Mouse (Mus musculus) neural tube, embryonic 15.5 days (tissue): ENCODE data around the gene 4933402N22Rik. TPM values are rescaled to one million over a fixed set of nuclear protein-coding genes. Genes with fewer than 3 reads are reported as not detected.
"Not testable (repeated sequence)": the region's sequence is repeated elsewhere in the genome, so short reads cannot be mapped to it uniquely, and the experiment has no call there.

Experiments
- ATAC-seq: fragments of 200-750 bp; cut with Nextera tagmentation; 2 replicates; pipeline ENCODE4 v1.8.0; 2017; ENCODE audit warnings: mild to moderate bottlenecking, moderate TSS enrichment, moderate library complexity; ENCODE audit not compliant: low FRiP score
- H3K27ac ChIP-seq: fragments of 300-500 bp; sonication (generic); replicated peaks from 2 replicates; pipeline ENCODE4 v1.5.1; 2015; ENCODE audit warnings: mild to moderate bottlenecking, inconsistent platforms
- H3K27me3 ChIP-seq: fragments of 300-500 bp; sonication (generic); replicated peaks from 2 replicates; pipeline ENCODE4 v1.6.1; 2015; ENCODE audit warnings: inconsistent platforms
- H3K36me3 ChIP-seq: fragments of 300-500 bp; sonication (generic); 2 replicates; pipeline ENCODE4 v1.6.1; 2015; ENCODE audit warnings: inconsistent platforms
- H3K4me1 ChIP-seq: fragments of 300-500 bp; sonication (generic); 2 replicates; pipeline ENCODE4 v1.6.1; 2015; ENCODE audit warnings: inconsistent platforms
- H3K4me2 ChIP-seq: fragments of 300-500 bp; sonication (generic); 2 replicates; pipeline ENCODE4 v1.6.1; 2015; ENCODE audit warnings: inconsistent platforms, mild to moderate bottlenecking, moderate library complexity
- H3K4me3 ChIP-seq: fragments of 300-500 bp; sonication (generic); replicated peaks from 2 replicates; pipeline ENCODE4 v1.5.1; 2015; ENCODE audit warnings: mild to moderate bottlenecking, inconsistent platforms
- H3K9ac ChIP-seq: fragments of 300-500 bp; sonication (generic); replicated peaks from 2 replicates; pipeline ENCODE4 v1.6.1; 2015; ENCODE audit warnings: mild to moderate bottlenecking, inconsistent platforms
- H3K9me3 ChIP-seq: fragments of 300-500 bp; sonication (generic); replicated peaks from 2 replicates; pipeline ENCODE4 v1.6.1; 2016; ENCODE audit warnings: inconsistent platforms
- WGBS: fragments of 180-500 bp; shearing (Covaris S2); methylation state at CpG from one replicate; pipeline ENCODE4 v1.1.7; 2015; ENCODE audit warnings: mixed read lengths; 5-methylcytosine and 5-hydroxymethylcytosine counted together
- polyA plus RNA-seq: library from polyadenylated mRNA; unstranded; fragments of >200 nt; fragmentation: Nextera tagmentation; extraction: Ambion mirVana; gene quantifications from 2 replicates; pipeline ENCODE4 v1.2.1, GENCODE M21; 2015

The 4933402N22Rik gene
- not detected in 2 replicates for polyA plus RNA-seq

- H3K4me3 ChIP-seq, H3K4me1 ChIP-seq, H3K36me3 ChIP-seq, H3K9me3 ChIP-seq, H3K4me2 ChIP-seq, H3K9ac ChIP-seq, H3K27me3 ChIP-seq, H3K27ac ChIP-seq, ATAC-seq: not testable (repeated sequence)
- WGBS: no CpG with 5 or more reads among the region's 2 CpGs
These were observed at the start of gene 4933402N22Rik for GRCm38 (mm10) chr5:11917743-11918142. Gene 4933402N22Rik, plus strand, starts transcription at chr5:11918043.

GRCm38 (mm10) chr5:11923790-11924189, 5.9 kb downstream of the 4933402N22Rik start:
- H3K36me3 ChIP-seq, H3K4me3 ChIP-seq, H3K4me1 ChIP-seq, H3K27me3 ChIP-seq, H3K9me3 ChIP-seq, H3K9ac ChIP-seq, H3K27ac ChIP-seq, ATAC-seq, H3K4me2 ChIP-seq: not testable (repeated sequence)
- WGBS: 81% methylated on average over 2 of the region's 2 CpGs

Other genes starting within 250 kb of the 4933402N22Rik start
- 0.73 and 0.91 TPM in 2 replicates for gene Gm8922, start 236.1 kb upstream of the 4933402N22Rik start, polyA plus RNA-seq
- 0.28 TPM in 1 of 2 replicates, not detected in the other for gene Gm8926, start 147.5 kb upstream of the 4933402N22Rik start, polyA plus RNA-seq
- gene Gm6465, start 72.5 kb upstream of the 4933402N22Rik start, polyA plus RNA-seq: not detected in 2 replicates